Mouse (Mus musculus) C2C12 (cell line): ENCODE results near the gene Parp8.

ENCODE experiments used
- CEBPB ChIP-seq: IDR thresholded peaks from one replicate; pipeline ENCODE4 v1.6.1; 2011; ENCODE audit warnings: low read depth, mild to moderate bottlenecking, control low read depth, moderate library complexity
- CTCF ChIP-seq: IDR thresholded peaks from one replicate; pipeline ENCODE4 v1.5.1; 2011; ENCODE audit not compliant: control insufficient read depth, insufficient read depth, insufficient read length
- FOSL1 ChIP-seq: IDR thresholded peaks from one replicate; pipeline ENCODE4 v1.8.0; 2011; ENCODE audit warnings: mild to moderate bottlenecking, low read length; ENCODE audit not compliant: poor library complexity, insufficient read depth, severe bottlenecking
- MAX ChIP-seq: IDR thresholded peaks from one replicate; pipeline ENCODE4 v1.6.1; 2011; ENCODE audit warnings: mild to moderate bottlenecking, control low read depth
- MYOD1 ChIP-seq: IDR thresholded peaks from one replicate; pipeline ENCODE4 v1.6.1; 2011; ENCODE audit warnings: low read depth; ENCODE audit not compliant: control insufficient read depth, insufficient read length
- MYOG ChIP-seq: IDR thresholded peaks from one replicate; pipeline ENCODE4 v1.6.1; 2011; ENCODE audit not compliant: control insufficient read depth, insufficient read length; ENCODE audit errors: extremely low read depth
- USF1 ChIP-seq: IDR thresholded peaks from one replicate; pipeline ENCODE4 v1.6.1; 2011; ENCODE audit warnings: low read depth, mild to moderate bottlenecking, control low read depth, moderate library complexity

DNA sequence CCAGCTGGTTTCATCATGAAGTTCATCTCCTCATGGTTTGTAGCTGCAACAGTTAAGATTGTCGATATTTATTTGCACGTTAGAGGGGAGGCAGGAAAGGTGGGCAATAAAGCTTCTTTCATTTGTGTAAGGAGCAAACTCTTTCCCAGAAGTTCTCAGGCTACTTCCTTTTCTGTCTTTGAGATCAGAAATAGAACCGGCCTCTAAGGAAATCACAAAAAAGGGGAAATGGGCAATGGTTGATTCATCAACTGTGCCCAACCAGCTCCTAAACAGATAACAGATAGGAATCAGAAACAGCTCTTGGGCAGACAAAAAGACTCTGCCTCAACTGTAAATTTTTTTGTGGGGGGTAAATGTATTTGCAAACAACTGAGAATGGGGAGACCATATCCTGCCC lies 27.4 kb upstream of the Parp8 start:
- TF ChIP-seq CTCF (no peak), MAX (no peak), FOSL1 (no peak), USF1 (no peak), MYOD1 (no peak), CEBPB (no peak), MYOG (no peak)
